Mouse (Mus musculus) hindbrain, postnatal 0 days (tissue): ENCODE measurements around the gene Pbxip1. TPM values are rescaled to one million over a fixed set of nuclear protein-coding genes. Genes with fewer than 3 reads are reported as not detected.

Experiments used
- ATAC-seq: fragments of 200-750 bp; cut with Nextera tagmentation; 2 replicates; pipeline ENCODE4 v1.8.0; 2017; ENCODE audit warnings: mild to moderate bottlenecking, moderate TSS enrichment, moderate library complexity
- DNase-seq: peaks from one replicate; pipeline ENCODE4 v3.0.0-alpha.2; 2015; ENCODE audit warnings: low spot score
- H3K27ac ChIP-seq: fragments of 300-500 bp; sonication (generic); 2 replicates; pipeline ENCODE4 v1.5.1; 2014; ENCODE audit warnings: mild to moderate bottlenecking
- H3K27me3 ChIP-seq: fragments of 300-500 bp; sonication (generic); 2 replicates; pipeline ENCODE4 v1.6.1; 2014; ENCODE audit warnings: low read length, mixed read lengths; ENCODE audit not compliant: insufficient read depth
- H3K36me3 ChIP-seq: fragments of 300-500 bp; sonication (generic); 2 replicates; pipeline ENCODE4 v1.6.1; 2014; ENCODE audit warnings: low read length, mixed read lengths; ENCODE audit not compliant: insufficient read depth
- H3K4me1 ChIP-seq: fragments of 300-500 bp; sonication (generic); 2 replicates; pipeline ENCODE4 v1.6.1; 2014; ENCODE audit warnings: antibody characterized with exemption, low read length, mixed read lengths; ENCODE audit not compliant: insufficient read depth
- H3K4me2 ChIP-seq: fragments of 300-500 bp; sonication (generic); 2 replicates; pipeline ENCODE4 v1.6.1; 2014; ENCODE audit warnings: low read depth, mild to moderate bottlenecking, low read length, moderate library complexity, mixed read lengths
- H3K4me3 ChIP-seq: fragments of 300-500 bp; sonication (generic); 2 replicates; pipeline ENCODE4 v1.5.1; 2014; ENCODE audit warnings: low read length
- H3K9ac ChIP-seq: fragments of 300-500 bp; sonication (generic); replicated peaks from 2 replicates; pipeline ENCODE4 v1.6.1; 2014; ENCODE audit warnings: mild to moderate bottlenecking, low read length, moderate library complexity, mixed read lengths
- H3K9me3 ChIP-seq: fragments of 300-500 bp; sonication (generic); 2 replicates; pipeline ENCODE4 v1.6.1; 2016; ENCODE audit warnings: low read length, mixed read lengths
- CTCF ChIP-seq: IDR thresholded peaks from 2 replicates; pipeline ENCODE4 v1.5.1; 2016; ENCODE audit warnings: antibody characterized with exemption, control low read depth, low read depth
- WGBS: fragments of 180-500 bp; shearing (Covaris S2); extraction: QIAGEN DNeasy Blood & Tissue Kit; methylation state at CpG from one replicate; pipeline ENCODE4 v1.1.7; 2014; 5-methylcytosine and 5-hydroxymethylcytosine counted together
- polyA plus RNA-seq: library from polyadenylated mRNA; unstranded; fragments of >200 nt; fragmentation: Nextera tagmentation; extraction: Ambion mirVana; gene quantifications from 2 replicates; pipeline ENCODE4 v1.2.1, GENCODE M21; 2015
- total RNA-seq: library from RNA; depleted of rRNA; stranded (reverse); fragments of >200 nt; gene quantifications from 2 replicates; pipeline ENCODE4 v1.2.3, GENCODE M21; 2014

Gene Pbxip1
- total and polyA plus RNA-seq, 2 experiments from 2014 or later = 22.5 to 28.5 TPM

DNA sequence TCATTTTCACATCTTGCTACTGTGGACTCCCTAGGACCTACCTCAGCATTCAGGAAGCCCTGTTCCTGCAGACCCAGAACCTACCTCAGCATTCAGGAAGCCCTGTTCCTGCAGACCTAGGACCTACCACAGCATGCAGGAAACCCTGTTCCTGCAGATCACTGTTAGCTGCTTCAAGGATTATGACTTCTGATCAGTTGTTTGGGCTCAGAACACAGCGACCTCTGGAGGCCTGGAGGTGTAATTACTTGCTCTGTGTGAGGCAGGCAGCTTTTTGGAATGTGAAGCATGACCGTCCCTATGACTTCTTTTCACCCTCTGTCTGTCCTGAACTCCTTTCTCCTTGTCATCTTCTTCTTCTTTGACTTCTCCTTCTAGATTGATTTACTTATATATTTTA is 45.0 kb downstream of the Pbxip1 start:
- ATAC-seq (no peak), DNase-seq (peak; percentile 10)
- Histone ChIP-seq H3K9ac (no peak overlapping the region), H3K27me3 (no peaks in the 10 kb centered on the region), H3K4me3 (no peak overlapping the region), H3K36me3 (no peaks in the 10 kb centered on the region), H3K4me2 (no peak overlapping the region), H3K4me1 (no peaks in the 10 kb centered on the region), H3K9me3 (no peaks in the 10 kb centered on the region), H3K27ac (no peak overlapping the region)
- 41% methylated on average over 2 of the region's 2 CpGs for WGBS
- TF ChIP-seq CTCF = peak; percentile 72

DNA sequence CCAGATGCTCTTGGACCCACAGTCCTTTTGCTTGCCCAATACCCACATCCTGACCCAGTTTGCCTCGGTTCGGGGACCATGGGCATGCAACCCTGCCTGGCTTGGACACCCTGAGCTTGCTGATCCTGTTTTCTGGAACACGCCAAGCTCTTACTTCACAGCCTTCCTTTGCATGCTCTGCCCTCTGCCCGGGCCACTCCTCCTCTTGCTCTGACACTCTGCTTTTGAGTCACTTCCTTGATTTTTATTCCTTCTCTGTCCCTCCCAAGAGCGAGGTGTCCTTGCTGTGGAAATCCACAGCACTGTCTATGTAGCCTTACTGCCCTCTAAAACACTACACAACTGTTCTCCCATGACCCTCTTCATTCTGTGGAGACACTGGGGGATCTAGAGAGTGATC is 45.7 kb downstream of the Pbxip1 start:
- no peak overlapping the region for H3K4me2 ChIP-seq
- DNase-seq (no peak), ATAC-seq (no peak)
- no peak overlapping the region for H3K27ac ChIP-seq
- no peaks in the 10 kb centered on the region for H3K9me3 ChIP-seq
- H3K9ac ChIP-seq = no peak overlapping the region
- H3K27me3 ChIP-seq = no peaks in the 10 kb centered on the region
- TF ChIP-seq CTCF = no peak
- H3K4me1 ChIP-seq = no peaks in the 10 kb centered on the region
- no peak overlapping the region for H3K4me3 ChIP-seq
- no peaks in the 10 kb centered on the region for H3K36me3 ChIP-seq
- 88% methylated on average over 5 of the region's 5 CpGs for WGBS

DNA sequence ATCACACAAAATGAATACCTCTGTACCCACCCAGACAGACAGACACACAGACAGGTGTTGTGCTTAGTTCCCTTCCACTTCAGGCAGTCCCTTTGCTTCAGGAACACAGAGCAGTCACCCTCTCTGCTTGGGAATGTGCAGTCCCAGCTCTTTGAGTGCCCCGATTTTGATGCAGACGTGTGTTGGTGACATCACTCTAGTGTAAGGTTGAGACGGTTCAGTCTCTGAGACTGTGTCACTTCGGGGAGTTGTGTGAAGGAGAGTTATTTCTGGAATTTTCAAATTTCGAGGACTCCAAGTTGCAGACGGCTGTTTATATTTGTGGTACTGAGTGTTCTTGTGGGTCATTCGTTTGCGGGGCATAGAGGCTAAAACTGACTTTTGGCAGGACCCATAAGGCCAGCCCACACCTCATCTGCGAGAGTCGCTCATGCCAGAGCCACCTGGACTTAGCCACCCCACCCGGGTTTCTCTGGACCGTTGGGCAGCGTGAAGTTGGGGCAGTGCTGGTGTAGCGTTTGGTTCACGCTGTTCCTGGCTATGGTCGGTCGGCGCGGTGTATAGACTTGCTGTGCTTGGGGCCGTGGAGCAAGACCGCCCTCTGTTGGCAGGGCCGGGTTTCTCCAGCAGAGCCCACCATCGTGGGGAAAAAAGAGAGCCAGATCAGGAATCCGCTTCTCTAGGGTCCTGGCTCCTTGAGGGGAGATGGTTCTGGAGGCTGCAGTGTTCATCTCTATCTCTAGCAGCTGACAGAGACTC is 48.4 kb downstream of the Pbxip1 start:
- no peak overlapping the region for H3K4me2 ChIP-seq
- H3K4me1 ChIP-seq = no peaks in the 10 kb centered on the region
- ATAC-seq (peak; percentile 83), DNase-seq (peak; percentile 66)
- WGBS = 21% methylated on average over 24 of the region's 24 CpGs
- no peaks in the 10 kb centered on the region for H3K27me3 ChIP-seq
- no peak overlapping the region for H3K9ac ChIP-seq
- TF ChIP-seq CTCF = peak; percentile 89
- no peaks in the 10 kb centered on the region for H3K9me3 ChIP-seq
- no peaks in the 10 kb centered on the region for H3K36me3 ChIP-seq
- H3K4me3 ChIP-seq = no peak overlapping the region
- H3K27ac ChIP-seq = no peak overlapping the region

DNA sequence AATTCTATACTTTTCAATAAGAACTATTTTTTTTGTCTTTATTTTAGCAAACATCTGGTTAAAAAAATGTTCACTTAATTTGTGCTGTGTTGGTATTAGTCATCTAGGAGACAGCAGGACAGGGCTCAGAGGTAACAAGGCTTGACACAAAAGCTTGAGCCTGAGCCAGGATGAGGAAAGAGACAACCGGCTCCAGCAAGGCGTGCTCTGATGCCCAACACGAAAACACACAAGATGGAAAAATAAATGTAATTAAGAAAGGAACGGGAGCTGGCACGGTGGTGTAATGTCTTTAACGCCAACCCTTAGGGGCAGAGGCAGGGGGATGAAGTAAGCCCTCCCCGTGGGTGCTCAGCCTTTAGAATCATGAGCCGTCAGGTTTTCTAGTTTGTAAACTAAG is 49.6 kb downstream of the Pbxip1 start:
- Histone ChIP-seq H3K9ac (no peak overlapping the region), H3K4me2 (no peak overlapping the region), H3K27ac (no peak overlapping the region), H3K9me3 (no peaks in the 10 kb centered on the region), H3K36me3 (no peaks in the 10 kb centered on the region), H3K4me1 (no peaks in the 10 kb centered on the region), H3K27me3 (no peaks in the 10 kb centered on the region), H3K4me3 (no peak overlapping the region)
- DNase-seq (no peak), ATAC-seq (no peak)
- 56% methylated on average over 8 of the region's 8 CpGs for WGBS
- no peak for TF ChIP-seq CTCF

DNA sequence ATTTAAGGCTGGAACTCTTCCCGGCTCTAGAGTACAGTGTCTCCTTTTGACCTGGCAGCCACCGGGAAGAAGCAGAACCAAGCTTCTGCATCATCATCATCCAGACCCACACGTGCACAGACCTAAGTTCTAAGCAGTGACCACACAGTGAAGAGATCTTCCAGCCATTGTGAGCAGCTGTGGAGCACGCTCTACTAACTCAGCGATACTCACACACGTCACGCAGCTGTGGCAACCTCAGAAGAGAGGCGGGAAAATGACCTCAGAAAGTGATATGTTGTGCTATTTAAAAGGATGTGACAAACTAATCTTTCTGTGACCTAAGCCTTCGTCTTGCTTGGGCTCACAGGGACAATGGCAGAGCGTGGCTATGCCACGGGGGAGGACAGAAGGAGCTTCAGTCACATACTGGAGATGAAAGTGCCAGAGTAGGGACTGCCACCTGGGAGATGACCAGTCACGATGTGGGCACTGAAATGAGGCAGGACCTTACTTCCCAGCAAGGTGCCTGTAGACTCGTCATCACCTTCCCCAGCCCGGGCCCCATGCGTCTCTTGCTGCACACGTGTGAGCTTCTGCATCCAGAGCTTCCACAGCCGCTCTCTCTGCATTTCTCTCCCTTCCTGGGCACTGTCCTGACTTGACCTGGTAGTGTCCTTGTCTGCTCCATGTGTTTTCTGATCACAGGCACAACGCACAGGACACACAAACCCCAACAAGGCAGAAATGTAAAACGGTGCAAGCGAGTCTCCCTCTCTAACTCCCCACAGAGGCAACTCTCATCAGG is 50.6 kb downstream of the Pbxip1 start:
- ATAC-seq = no peak

DNA sequence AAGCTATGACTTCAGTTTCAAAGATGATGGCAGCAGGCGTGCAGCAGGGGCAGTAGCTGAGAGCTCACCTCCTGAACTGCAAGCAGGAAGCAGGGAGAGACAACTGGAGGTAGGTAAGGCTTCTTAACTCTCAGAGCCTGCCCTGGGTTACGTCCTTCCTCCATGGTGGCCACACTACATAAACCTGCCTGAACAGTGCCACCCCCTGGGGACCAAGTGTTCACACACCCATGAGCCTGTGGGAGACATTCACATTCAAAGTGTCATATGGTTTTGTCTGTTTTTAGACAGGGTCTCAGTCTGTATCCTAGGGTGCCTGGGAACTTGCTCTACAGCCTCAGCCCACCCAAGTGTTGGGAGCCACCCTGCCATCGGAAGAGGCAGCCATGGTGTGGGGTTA is 54.3 kb downstream of the Pbxip1 start:
- no peak for ATAC-seq

More for the DNA sequence above, 50.6 kb downstream of the Pbxip1 start:
- Histone ChIP-seq H3K27ac (no peak overlapping the region), H3K4me3 (no peak overlapping the region), H3K9ac (no peak overlapping the region), H3K4me1 (no peaks in the 10 kb centered on the region), H3K27me3 (no peaks in the 10 kb centered on the region), H3K36me3 (no peaks in the 10 kb centered on the region), H3K9me3 (no peaks in the 10 kb centered on the region), H3K4me2 (no peak overlapping the region)
- no peak for TF ChIP-seq CTCF
- DNase-seq = no peak
- WGBS = 62% methylated on average over 20 of the region's 20 CpGs

DNA sequence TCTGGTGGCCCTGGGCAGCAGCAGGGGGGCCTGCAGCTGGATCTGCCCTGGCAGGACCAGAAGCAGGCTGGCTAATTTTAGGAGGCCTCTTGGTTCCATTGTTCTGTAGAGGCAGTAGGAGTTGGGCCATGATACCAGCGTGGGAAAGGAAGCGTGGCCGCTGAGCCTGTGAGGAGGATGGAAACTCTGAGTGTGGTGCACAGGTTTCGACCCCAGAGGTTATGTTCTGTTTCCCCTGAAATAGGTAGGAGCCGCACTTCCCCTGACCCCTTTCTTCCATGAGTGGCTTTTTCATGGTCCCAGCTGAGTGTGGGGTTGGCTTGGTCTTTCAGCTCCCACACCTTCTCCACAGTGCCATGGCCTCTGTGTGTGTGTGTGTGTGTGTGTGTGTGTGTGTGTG is 55.1 kb downstream of the Pbxip1 start:
- no peak overlapping the region for H3K27ac ChIP-seq
- H3K27me3 ChIP-seq = no peaks in the 10 kb centered on the region
- 84% methylated on average over 5 of the region's 5 CpGs for WGBS
- no peak for ATAC-seq
- H3K4me2 ChIP-seq = no peak overlapping the region
- H3K36me3 ChIP-seq = no peaks in the 10 kb centered on the region
- H3K4me1 ChIP-seq = no peaks in the 10 kb centered on the region
- TF ChIP-seq CTCF = no peak
- H3K9ac ChIP-seq = no peak overlapping the region
- no peak overlapping the region for H3K4me3 ChIP-seq
- H3K9me3 ChIP-seq = no peaks in the 10 kb centered on the region
- no peak for DNase-seq

More for the DNA sequence above, 54.3 kb downstream of the Pbxip1 start:
- Histone ChIP-seq H3K4me1 (no peaks in the 10 kb centered on the region), H3K27me3 (no peaks in the 10 kb centered on the region), H3K9me3 (no peaks in the 10 kb centered on the region), H3K27ac (no peak overlapping the region), H3K4me2 (no peak overlapping the region), H3K36me3 (no peaks in the 10 kb centered on the region), H3K9ac (no peak overlapping the region), H3K4me3 (no peak overlapping the region)
- 88% methylated on average over 3 of the region's 3 CpGs for WGBS
- TF ChIP-seq CTCF = no peak
- DNase-seq = no peak
